Comparison of ENCODE assay signal across 13 mouse cellular contexts in the genomic region with DNA sequence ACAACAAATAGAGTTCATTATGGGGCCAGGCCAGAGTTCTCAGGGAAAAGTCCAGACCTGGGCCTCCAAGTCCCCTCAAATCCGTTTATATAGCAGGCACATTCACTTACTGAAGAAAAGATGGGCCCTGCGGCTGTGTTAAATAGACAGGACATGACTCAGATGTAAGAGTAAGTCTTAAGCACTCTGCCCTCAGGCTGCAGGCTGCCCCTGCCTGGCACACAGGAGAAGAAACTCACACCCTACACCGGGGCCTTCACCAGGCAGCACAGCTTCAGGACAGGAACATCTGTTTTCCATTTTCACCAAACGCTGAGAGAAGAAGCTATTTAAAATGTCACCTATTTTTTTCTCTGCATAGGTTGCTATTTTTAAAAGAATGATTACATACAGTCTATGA. TPM values are rescaled to one million over a fixed set of nuclear protein-coding genes. Genes with fewer than 3 reads are reported as not detected.
DNase-seq lines count a peak whose midpoint lies in the region; TF ChIP-seq lines count a peak whose summit lies in the region.
"Had no signal": no experiment of that assay in that cellular context is flagged by ENCODE, and none has a peak within 500 bp of the region (broad histone marks: within the 10 kb centered on the region; RNA-seq: fewer than 3 reads in every experiment).

No protein-coding gene starts in this region.

- no peaks in the 10 kb centered on the region for H3K9me3 ChIP-seq in hindbrain, embryonic 10.5 days
- H3K9me3 ChIP-seq: hindbrain, embryonic 15.5 days had no signal

- WGBS in hindbrain, embryonic 10.5 days, result 72% methylated on average over 4 of the region's 4 CpGs

- H3K27me3 ChIP-seq in hindbrain, embryonic 10.5 days (ENCODE audit: insufficient read depth, poor library complexity, severe bottlenecking), result no peaks in the 10 kb centered on the region
- H3K27me3 ChIP-seq: hindbrain, embryonic 15.5 days had no signal

- H3K27ac ChIP-seq in embryonic fibroblast, embryonic 13.5 days (ENCODE audit: insufficient read depth, low read length), result peak overlapping the region; percentile 98
- no peak overlapping the region for H3K27ac ChIP-seq in hindbrain, embryonic 10.5 days
- H3K27ac ChIP-seq: hindbrain, embryonic 15.5 days had no signal

- no peak overlapping the region for H3K4me3 ChIP-seq in embryonic fibroblast, embryonic 13.5 days (ENCODE audit: insufficient read depth, low read length)
- H3K4me3 ChIP-seq in hindbrain, embryonic 10.5 days, result no peak overlapping the region
- H3K4me3 ChIP-seq: hindbrain, embryonic 15.5 days had no signal

- peak; percentile 86 for DNase-seq in heart, adult 11 months
- DNase-seq in heart, adult 9 months (ENCODE audit: low spot score in 2 of 2), result no peak
- DNase-seq in urinary bladder, adult 2 months (ENCODE audit: low spot score), result peak; percentile 18
- no peak for DNase-seq in urinary bladder, postnatal 14 days (ENCODE audit: low spot score)
- no peak for DNase-seq in lung, postnatal 4 days
- no peak for DNase-seq in hindbrain, embryonic 10.5 days (ENCODE audit: low spot score)
- no peak for DNase-seq in lung, adult 18-20 months
- DNase-seq: cerebellum, postnatal 25 days; kidney, adult 2 months; thymus, postnatal 25 days had no signal

- H3K4me1 ChIP-seq in embryonic fibroblast, embryonic 13.5 days (ENCODE audit: control insufficient read depth, insufficient read depth, low read length), result peaks cover 36% of the 10 kb centered on the region
- H3K4me1 ChIP-seq in hindbrain, embryonic 10.5 days (replicated peaks), result peaks cover 52% of the 10 kb centered on the region

- H3K36me3 ChIP-seq in hindbrain, embryonic 10.5 days, result peaks cover 73% of the 10 kb centered on the region

- TF ChIP-seq POLR2A in embryonic fibroblast, embryonic 13.5 days (IDR thresholded peaks at IDR 0.05; ENCODE audit: low read depth, low read length), result no peak; the same call in 1 of the 2 replicates

- TF ChIP-seq CTCF in embryonic fibroblast, embryonic 13.5 days (IDR thresholded peaks at IDR 0.05; ENCODE audit: borderline replicate concordance, insufficient read depth, low read length), result no peak

RNA-seq across cellular contexts. Expression of a gene that starts 5.2 kb away (rescaled TPM):
- 37.6 and 41.0 TPM in 2 replicates for polyA plus RNA-seq in urinary bladder, adult 2 months (2012; rRNA removed)
- 60.8 and 63.2 TPM in 2 replicates for polyA plus RNA-seq in embryonic fibroblast, embryonic 13.5 days (2011; ENCODE audit: insufficient read length, low read depth, missing spikeins)
- 60.1 and 67.3 TPM in 2 replicates for polyA plus RNA-seq in hindbrain, embryonic 10.5 days (2016; fragmentation: Nextera tagmentation; extraction: Ambion mirVana)

RNA-seq across cellular contexts. Expression of a gene that starts 19.6 kb away (rescaled TPM):
- 19.8 and 27.6 TPM in 2 replicates for polyA plus RNA-seq in urinary bladder, adult 2 months (2012; rRNA removed)
- 2.6 and 3.3 TPM in 2 replicates for polyA plus RNA-seq in embryonic fibroblast, embryonic 13.5 days (2011; ENCODE audit: insufficient read length, low read depth, missing spikeins)
- polyA plus RNA-seq in hindbrain, embryonic 10.5 days (2016; fragmentation: Nextera tagmentation; extraction: Ambion mirVana), result 1.4 and 1.5 TPM in 2 replicates
- polyA plus RNA-seq: CD4-positive, CD25-positive, alpha-beta regulatory T cell, adult 4 months had no signal

RNA-seq across cellular contexts. Expression of a gene that starts 24.3 kb away (rescaled TPM):
- polyA plus RNA-seq in urinary bladder, adult 2 months (2012; rRNA removed), result 1.6 and 1.9 TPM in 2 replicates
- 1.6 and 3.5 TPM in 2 replicates for polyA plus RNA-seq in embryonic fibroblast, embryonic 13.5 days (2011; ENCODE audit: insufficient read length, low read depth, missing spikeins)
- 2.0 and 3.8 TPM in 2 replicates for polyA plus RNA-seq in hindbrain, embryonic 10.5 days (2016; fragmentation: Nextera tagmentation; extraction: Ambion mirVana)

RNA-seq across cellular contexts. Expression of a gene that starts 29.7 kb away (rescaled TPM):
- polyA plus RNA-seq in urinary bladder, adult 2 months (2012; rRNA removed), result 93.6 and 98.7 TPM in 2 replicates
- 114 and 133 TPM in 2 replicates for polyA plus RNA-seq in embryonic fibroblast, embryonic 13.5 days (2011; ENCODE audit: insufficient read length, low read depth, missing spikeins)
- polyA plus RNA-seq in hindbrain, embryonic 10.5 days (2016; fragmentation: Nextera tagmentation; extraction: Ambion mirVana), result 73.1 and 85.0 TPM in 2 replicates

RNA-seq across cellular contexts. Expression of a gene that starts 29.7 kb away (rescaled TPM):
- polyA plus RNA-seq in urinary bladder, adult 2 months (2012; rRNA removed), result 60.7 and 75.2 TPM in 2 replicates
- polyA plus RNA-seq in embryonic fibroblast, embryonic 13.5 days (2011; ENCODE audit: insufficient read length, low read depth, missing spikeins), result 61.1 and 63.6 TPM in 2 replicates
- polyA plus RNA-seq in hindbrain, embryonic 10.5 days (2016; fragmentation: Nextera tagmentation; extraction: Ambion mirVana), result 107 and 135 TPM in 2 replicates

Comparison
In these comparisons a context has a peak if more than half of its experiments do, and no peak if none do; other contexts are left out.
1. DNase-seq: peak in heart, adult 11 months (single experiment) and urinary bladder, adult 2 months (single experiment); none in heart, adult 9 months (0 of 2), urinary bladder, postnatal 14 days (single experiment), lung, postnatal 4 days (0 of 2), hindbrain, embryonic 10.5 days (single experiment) and lung, adult 18-20 months (0 of 2).